Mouse (Mus musculus) liver, embryonic 14.5 days (tissue): ENCODE measurements around the gene Gm8257.
"Not testable (repeated sequence)": the region's sequence is repeated elsewhere in the genome, so short reads cannot be mapped to it uniquely, and the experiment has no call there.

Experiments
- CTCF ChIP-seq: IDR thresholded peaks from 2 replicates; pipeline ENCODE4 v1.5.1; 2016; ENCODE audit warnings: antibody characterized with exemption, low read depth, control low read depth
- EP300 ChIP-seq: IDR thresholded peaks from 2 replicates; pipeline ENCODE4 v1.6.1; 2016; ENCODE audit warnings: antibody characterized with exemption, low read depth

DNA sequence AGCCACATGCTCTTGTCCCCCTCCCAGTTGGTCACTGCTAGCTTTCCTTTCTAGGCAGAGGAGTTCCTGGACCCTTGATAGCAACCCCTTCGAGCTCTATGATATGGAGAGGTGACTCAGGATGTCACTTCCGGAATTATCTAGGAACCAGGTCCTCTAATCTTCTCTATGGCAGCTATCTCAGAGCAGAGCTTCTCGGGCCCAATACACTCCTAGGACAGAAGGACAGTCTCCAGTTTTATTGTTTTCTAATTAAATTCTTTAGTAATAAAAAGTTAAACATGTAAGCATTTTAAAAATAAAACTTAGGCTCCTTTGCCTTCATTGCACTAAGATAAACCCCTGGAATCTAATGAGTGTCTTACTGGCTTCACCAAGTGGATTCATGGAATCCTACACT lies at the start of gene Gm8257:
- not testable (repeated sequence) for TF ChIP-seq CTCF, EP300
